In genomic region chr12:72104525-72105281, GRCm38 (mm10) we compare ENCODE assay signal across 8 mouse cellular contexts. TPM values are rescaled to one million over a fixed set of nuclear protein-coding genes. Genes with fewer than 3 reads are reported as not detected.
A peak's percentile ranks its signal among the peaks of the same experiment; 100 is the strongest.
DNase-seq lines count a peak whose midpoint lies in the region; ATAC-seq and TF ChIP-seq lines count a peak whose summit lies in the region.

No protein-coding gene starts in this region.

- H3K4me3 ChIP-seq in spleen, adult 2 months (ENCODE audit: extremely low read depth, insufficient read depth, insufficient read length) = no peak overlapping the region
- no peak overlapping the region for H3K4me3 ChIP-seq in hindbrain, embryonic 15.5 days

- peak; percentile 73; the same call in 1 of the 2 replicates for ATAC-seq in hindbrain, embryonic 15.5 days (ENCODE audit: low FRiP score, low read depth)

- H3K27ac ChIP-seq in spleen, adult 2 months (ENCODE audit: insufficient read depth, low read length) = no peak overlapping the region
- H3K27ac ChIP-seq in hindbrain, embryonic 15.5 days (replicated peaks) = no peak overlapping the region

- peaks cover 5% of the 10 kb centered on the region; the same call in 1 of the 2 replicates for H3K36me3 ChIP-seq in spleen, adult 2 months (ENCODE audit: control insufficient read depth, insufficient read depth, low read length)
- peaks cover 15% of the 10 kb centered on the region for H3K36me3 ChIP-seq in hindbrain, embryonic 15.5 days

- WGBS in spleen, adult 2 months = 46% methylated on average over 14 of the region's 14 CpGs
- 29% methylated on average over 14 of the region's 14 CpGs for WGBS in hindbrain, embryonic 15.5 days

- H3K4me1 ChIP-seq in spleen, adult 2 months (ENCODE audit: control insufficient read depth, insufficient read depth, insufficient read length) = no peaks in the 10 kb centered on the region
- 0 out of 2 replicates have a peak, but pooled peaks cover 3% of the 10 kb centered on the region for H3K4me1 ChIP-seq in hindbrain, embryonic 15.5 days (replicated peaks)

- peak overlapping the region; percentile 30; the same call in 1 of the 2 replicates for H3K4me2 ChIP-seq in hindbrain, embryonic 15.5 days

- no peaks in the 10 kb centered on the region for H3K27me3 ChIP-seq in spleen, adult 2 months (ENCODE audit: control insufficient read depth, insufficient read depth, low read length)
- H3K27me3 ChIP-seq in hindbrain, embryonic 15.5 days = no peaks in the 10 kb centered on the region

- TF ChIP-seq POLR2A in spleen, adult 2 months (IDR thresholded peaks at IDR 0.05; ENCODE audit: low read depth, low read length) = no peak

- H3K9ac ChIP-seq in hindbrain, embryonic 15.5 days = no peak overlapping the region

- H3K9me3 ChIP-seq in hindbrain, embryonic 15.5 days = no peaks in the 10 kb centered on the region

- DNase-seq in spleen, adult 2 months (ENCODE audit: low read depth in 1 of 2, low spot score in 2 of 2) = peak; percentile 17 to 23
- no peak for DNase-seq in spleen, postnatal 4 days (ENCODE audit: low spot score in 2 of 2)
- DNase-seq in cerebellum, postnatal 36 days = peak; percentile 76 to 85
- peak; percentile 41 to 47 for DNase-seq in gastrocnemius, adult 8-10 months (ENCODE audit: low spot score in 2 of 2)
- peak; percentile 74 to 83 for DNase-seq in layer of hippocampus, postnatal 10 days (ENCODE audit: low spot score in 2 of 2)
- DNase-seq in lung, postnatal 10 days = peak; percentile 76
- peak; percentile 61 for DNase-seq in ovary, postnatal 14 days (ENCODE audit: low spot score)

- TF ChIP-seq CTCF in spleen, adult 2 months (IDR thresholded peaks at IDR 0.05; ENCODE audit: extremely low read depth, insufficient read depth, insufficient read length, insufficient replicate concordance) = peak; percentile 44; the same call in 1 of the 2 replicates

RNA-seq across cellular contexts. Expression of gene Jkamp, which starts 19.3 kb away (rescaled TPM):
- polyA plus RNA-seq in spleen, adult 2 months (2012; rRNA removed) = 29.2 and 30.4 TPM in 2 replicates
- 10 to 100 TPM in 2 of 4 experiments, 1 to 10 TPM in 2; 8.5 to 12.7 (median 10.2) TPM for total RNA-seq in gastrocnemius, adult 8-10 months (2022)
- 122 and 127 TPM in 2 replicates for polyA plus RNA-seq in hindbrain, embryonic 15.5 days (2015; fragmentation: Nextera tagmentation; extraction: Ambion mirVana)
- total RNA-seq in layer of hippocampus, postnatal 10 days (2021) = 10 to 100 TPM; 48.3 to 51.2 TPM

RNA-seq across cellular contexts. Expression of gene L3hypdh, which starts 19.5 kb away (rescaled TPM):
- 2.4 and 3.6 TPM in 2 replicates for polyA plus RNA-seq in spleen, adult 2 months (2012; rRNA removed)
- total RNA-seq in gastrocnemius, adult 8-10 months (2022) = 1 to 10 TPM in 3 of 4 experiments, under 1 TPM in 1; 0.48 to 1.7 (median 1.1) TPM
- polyA plus RNA-seq in hindbrain, embryonic 15.5 days (2015; fragmentation: Nextera tagmentation; extraction: Ambion mirVana) = 11.7 and 12.7 TPM in 2 replicates
- total RNA-seq in layer of hippocampus, postnatal 10 days (2021) = 1 to 10 TPM; 5.0 to 5.4 TPM

RNA-seq across cellular contexts. Expression of gene Gpr135, which starts 33.8 kb away (rescaled TPM):
- polyA plus RNA-seq in spleen, adult 2 months (2012; rRNA removed) = 0.30 and 0.58 TPM in 2 replicates
- total RNA-seq in gastrocnemius, adult 8-10 months (2022) = under 1 TPM; 0.07 to 0.19 (median 0.11) TPM
- 6.7 and 8.4 TPM in 2 replicates for polyA plus RNA-seq in hindbrain, embryonic 15.5 days (2015; fragmentation: Nextera tagmentation; extraction: Ambion mirVana)
- 10 to 100 TPM; 13.8 to 14.6 TPM for total RNA-seq in layer of hippocampus, postnatal 10 days (2021)

Comparison
In these comparisons a context has a peak if more than half of its experiments do, and no peak if none do; other contexts are left out.
1. DNase-seq: peak in spleen, adult 2 months (2 of 2), cerebellum, postnatal 36 days (2 of 2), gastrocnemius, adult 8-10 months (2 of 2), layer of hippocampus, postnatal 10 days (2 of 2), lung, postnatal 10 days (single experiment) and ovary, postnatal 14 days (single experiment); none in spleen, postnatal 4 days (0 of 2).
2. RNA of gene Gpr135, which starts 33.8 kb away (total RNA-seq): 13.8 to 14.6 TPM in layer of hippocampus, postnatal 10 days; 0.07 to 0.19 TPM in gastrocnemius, adult 8-10 months; every median in the first group is over 10 times any median in the second.